Mouse (Mus musculus) MEL (cell line): ENCODE data around the gene Mapkbp1. TPM values are rescaled to one million over a fixed set of nuclear protein-coding genes. Genes with fewer than 3 reads are reported as not detected.

Experiments used
- DNase-seq: peaks from one replicate; pipeline ENCODE4 v3.0.0; 2011; ENCODE audit warnings: low read depth, low spot score
- H3K27ac ChIP-seq: 2 replicates; pipeline ENCODE4 v1.5.1; 2012; ENCODE audit warnings: low read depth, mild to moderate bottlenecking, control low read depth, low read length, moderate library complexity; ENCODE audit not compliant: control insufficient read depth
- H3K27me3 ChIP-seq, 2 experiments: fragments of 150-350 bp in 1 of 2; sonication (generic) in 1 of 2; 2 replicates each; pipeline ENCODE4 v1.6.1; 2012; ENCODE audit warnings: low read length in 2 of 2, mild to moderate bottlenecking in 2 of 2, improper control_type of control experiment in 1 of 2, moderate library complexity in 1 of 2; ENCODE audit not compliant: insufficient read depth in 2 of 2, control insufficient read depth in 1 of 2
- H3K36me3 ChIP-seq, 2 experiments: 2 replicates each; pipeline ENCODE4 v1.6.1; 2012 to 2014; ENCODE audit warnings: low read length in 2 of 2, improper control_type of control experiment in 1 of 2, inconsistent platforms in 1 of 2, mild to moderate bottlenecking in 1 of 2; ENCODE audit not compliant: insufficient read depth in 2 of 2, control insufficient read depth in 1 of 2
- H3K4me1 ChIP-seq, 2 experiments: fragments of 150-350 bp in 1 of 2; sonication (generic) in 1 of 2; 2 replicates each; pipeline ENCODE4 v1.6.1; 2012; ENCODE audit warnings: low read length in 2 of 2, improper control_type of control experiment in 1 of 2, mild to moderate bottlenecking in 1 of 2; ENCODE audit not compliant: insufficient read depth in 2 of 2, control insufficient read depth in 1 of 2
- H3K4me3 ChIP-seq, 2 experiments: fragments of 150-350 bp in 1 of 2; sonication (generic) in 1 of 2; 2 replicates each; pipeline ENCODE4 v1.5.1; 2012; ENCODE audit warnings: low read depth in 2 of 2, low read length in 2 of 2, mild to moderate bottlenecking in 2 of 2, moderate library complexity in 2 of 2, control low read depth in 1 of 2, improper control_type of control experiment in 1 of 2; ENCODE audit not compliant: control insufficient read depth in 1 of 2, insufficient read depth in 1 of 2
- H3K79me2 ChIP-seq: 2 replicates; pipeline ENCODE4 v1.6.1; 2012; ENCODE audit warnings: mild to moderate bottlenecking, low read length, moderate library complexity; ENCODE audit not compliant: control insufficient read depth, poor library complexity, insufficient read depth
- H3K9ac ChIP-seq: 2 replicates; pipeline ENCODE4 v1.6.1; 2012; ENCODE audit warnings: low read depth, mild to moderate bottlenecking, control low read depth, low read length, moderate library complexity; ENCODE audit not compliant: control insufficient read depth, poor library complexity, severe bottlenecking
- H3K9me3 ChIP-seq: fragments of 150-350 bp; sonication (generic); replicated peaks from 2 replicates; pipeline ENCODE4 v1.6.1; 2012; ENCODE audit warnings: mild to moderate bottlenecking, low read length, improper control_type of control experiment, moderate library complexity; ENCODE audit not compliant: insufficient read depth
- CHD1 ChIP-seq: IDR thresholded peaks from 2 replicates; pipeline ENCODE4 v1.6.1; 2012; ENCODE audit warnings: low read depth, mild to moderate bottlenecking, inconsistent platforms, low read length, improper control_type of control experiment
- EP300 ChIP-seq, 2 experiments: IDR thresholded peaks; 2 replicates each; pipeline ENCODE4 v1.6.1; 2011; ENCODE audit warnings: improper control_type of control experiment in 2 of 2, low read length in 2 of 2, low read depth in 1 of 2, mild to moderate bottlenecking in 1 of 2
- GATA1 ChIP-seq: IDR thresholded peaks from 2 replicates; pipeline ENCODE4 v1.6.1; 2011; ENCODE audit warnings: low read depth, low read length, improper control_type of control experiment
- HCFC1 ChIP-seq: IDR thresholded peaks from 2 replicates; pipeline ENCODE4 v1.6.1; 2012; ENCODE audit warnings: low read depth, mild to moderate bottlenecking, inconsistent platforms, low read length, improper control_type of control experiment, moderate library complexity
- NRF1 ChIP-seq: IDR thresholded peaks from 2 replicates; pipeline ENCODE4 v1.6.1; 2014; ENCODE audit warnings: low read depth, mild to moderate bottlenecking, inconsistent platforms, low read length, improper control_type of control experiment, moderate library complexity; ENCODE audit not compliant: poor library complexity, insufficient read depth, severe bottlenecking
- RCOR1 ChIP-seq: IDR thresholded peaks from 2 replicates; pipeline ENCODE4 v1.6.1; 2012; ENCODE audit warnings: low read depth, mild to moderate bottlenecking, inconsistent platforms, low read length, improper control_type of control experiment
- SIN3A ChIP-seq: IDR thresholded peaks from 2 replicates; pipeline ENCODE4 v1.6.1; 2012; ENCODE audit warnings: low read length, improper control_type of control experiment, inconsistent platforms
- TAL1 ChIP-seq: IDR thresholded peaks from 2 replicates; pipeline ENCODE4 v1.6.1; 2012; ENCODE audit warnings: mild to moderate bottlenecking, inconsistent platforms, low read length, moderate library complexity, mixed read lengths
- TCF12 ChIP-seq: IDR thresholded peaks from 2 replicates; pipeline ENCODE4 v1.6.1; 2014; ENCODE audit warnings: low read depth, mild to moderate bottlenecking, inconsistent platforms, low read length, improper control_type of control experiment, moderate library complexity
- UBTF ChIP-seq: IDR thresholded peaks from 2 replicates; pipeline ENCODE4 v1.6.1; 2012; ENCODE audit warnings: low read depth, mild to moderate bottlenecking, inconsistent platforms, low read length, improper control_type of control experiment, moderate library complexity, borderline replicate concordance; ENCODE audit not compliant: insufficient read depth
- ZMIZ1 ChIP-seq: IDR thresholded peaks from 2 replicates; pipeline ENCODE4 v1.6.1; 2012; ENCODE audit warnings: low read depth, mild to moderate bottlenecking, inconsistent platforms, low read length, improper control_type of control experiment, moderate library complexity
- ZNF384 ChIP-seq: IDR thresholded peaks from 2 replicates; pipeline ENCODE4 v1.6.1; 2012; ENCODE audit warnings: low read depth, mild to moderate bottlenecking, inconsistent platforms, low read length, improper control_type of control experiment
- polyA plus RNA-seq, 2 experiments: library from polyadenylated mRNA; stranded (reverse) in 1 of 2; unstranded in 1 of 2; fragments of >175 nt in 1 of 2; fragments of >200 nt in 1 of 2; gene quantifications; 2 replicates each; pipeline versions ENCODE4 v1.2.1 to v1.2.4; 2012; ENCODE audit warnings: low replicate concordance in 2 of 2, low read depth in 1 of 2; ENCODE audit not compliant: insufficient read length in 2 of 2, insufficient read depth in 1 of 2, missing spikeins in 1 of 2
- total RNA-seq: library from RNA; depleted of rRNA; stranded (reverse); fragments of 300-350 nt; gene quantifications from 2 replicates; pipeline ENCODE4 v1.2.3, GENCODE M21; 2012

Mapkbp1 gene
- total and polyA plus RNA-seq, 3 experiments, result 2.5 to 4.9 TPM; not detected in 1

- Histone ChIP-seq H3K27me3 (no peaks in the 10 kb centered on the region), H3K9ac (no peak overlapping the region), H3K9me3 (no peaks in the 10 kb centered on the region), H3K4me1 (peaks cover 13 to 29% of the 10 kb centered on the region in 2 experiments), H3K4me3 (no peak overlapping the region), H3K79me2 (no peaks in the 10 kb centered on the region), H3K36me3 (peaks cover 0 to 32% of the 10 kb centered on the region in 2 experiments; a peak in 2 of 4 replicates), H3K27ac (no peak overlapping the region)
- DNase-seq, result peak; percentile 59
- peak; percentile 42 to 63; a peak in 2 of 4 replicates for TF ChIP-seq EP300 (IDR thresholded peaks at IDR 0.05; ENCODE audit: low read depth in 1 of 2, low read length in 2 of 2)
- TF ChIP-seq RCOR1, result 0 out of 2 replicates have a peak, but pooled peaks have one; percentile 53
- TF ChIP-seq ZMIZ1, result no peak
- TF ChIP-seq HCFC1, result no peak
- no peak for TF ChIP-seq TAL1
- TF ChIP-seq SIN3A, result 0 out of 2 replicates have a peak, but pooled peaks have one; percentile 33
- no peak for TF ChIP-seq CHD1
- TF ChIP-seq GATA1, result peak; percentile 55; the same call in 1 of the 2 replicates
Measured at GRCm38 (mm10) chr2:120013831-120014486, 41.5 kb downstream of the Mapkbp1 start.

DNA sequence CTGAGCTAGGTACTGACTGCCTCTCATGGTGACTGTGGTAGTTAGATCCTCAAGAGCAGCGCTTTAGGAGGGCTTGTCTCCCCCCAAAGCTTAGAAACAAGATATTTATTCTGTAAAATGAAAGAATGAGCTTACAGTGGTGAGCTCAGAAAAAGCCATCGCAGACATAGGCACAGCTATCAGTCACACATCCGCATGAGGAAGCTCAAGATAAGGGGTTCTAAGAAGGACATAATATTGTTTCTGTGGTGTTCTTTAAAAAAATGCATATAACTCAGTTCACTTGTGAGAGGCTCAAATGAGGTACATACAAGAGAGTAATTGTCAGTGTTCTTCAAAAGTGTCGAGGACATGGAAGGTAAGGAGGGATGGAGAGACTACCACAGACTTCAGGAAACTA is 43.4 kb downstream of the Mapkbp1 start:
- H3K79me2 ChIP-seq, result no peaks in the 10 kb centered on the region
- DNase-seq, result peak; percentile 61
- peaks cover 0 to 32% of the 10 kb centered on the region in 2 experiments; a peak in 2 of 4 replicates for H3K36me3 ChIP-seq
- H3K27me3 ChIP-seq, result no peaks in the 10 kb centered on the region
- H3K4me3 ChIP-seq, result no peak overlapping the region
- H3K4me1 ChIP-seq, result peaks cover 13 to 29% of the 10 kb centered on the region in 2 experiments
- TF ChIP-seq NRF1, result no peak
- TF ChIP-seq TCF12, result peak; percentile 55; the same call in 1 of the 2 replicates
- TF ChIP-seq UBTF, result no peak
- peak; percentile 83 for TF ChIP-seq GATA1
- peak; percentile 58 to 62; a peak in 2 of 4 replicates for TF ChIP-seq EP300 (IDR thresholded peaks at IDR 0.05; ENCODE audit: low read depth in 1 of 2, low read length in 2 of 2)
- TF ChIP-seq TAL1, result 0 out of 2 replicates have a peak, but pooled peaks have one; percentile 5
- 0 out of 2 replicates have a peak, but pooled peaks have one; percentile 25 for TF ChIP-seq SIN3A
- peak; percentile 68 for TF ChIP-seq ZNF384
- peak overlapping the region; percentile 56 for H3K27ac ChIP-seq
- peak overlapping the region; percentile 30; the same call in 1 of the 2 replicates for H3K9ac ChIP-seq
- H3K9me3 ChIP-seq, result no peaks in the 10 kb centered on the region
